Mouse (Mus musculus): ENCODE results near the gene Prkca.

- TF ChIP-seq POLR2A (IDR thresholded peaks at IDR 0.05; ENCODE audit: insufficient read depth, low read depth, low read length), result no peak
- no peak for TF ChIP-seq CTCF (IDR thresholded peaks at IDR 0.05; ENCODE audit: insufficient read depth, low read depth, low read length)
Observed at GRCm38 (mm10) chr11:108294305-108294813, 49.4 kb downstream of the Prkca start.

Data from olfactory bulb, adult 2 months (tissue).